Mouse (Mus musculus) heart, adult 2 months (tissue): ENCODE results near the gene Slc30a1.

Experiments
- CTCF ChIP-seq: fragments of 200-600 bp; IDR thresholded peaks from 2 replicates; pipeline ENCODE4 v1.8.1; 2022; ENCODE audit warnings: antibody characterized with exemption, mild to moderate bottlenecking, moderate library complexity
- EP300 ChIP-seq: fragments of 200-500 bp; IDR thresholded peaks from 2 replicates; pipeline ENCODE4 v1.6.1; 2011; ENCODE audit warnings: low read depth, low read length, control low read depth; ENCODE audit not compliant: insufficient read depth

DNA sequence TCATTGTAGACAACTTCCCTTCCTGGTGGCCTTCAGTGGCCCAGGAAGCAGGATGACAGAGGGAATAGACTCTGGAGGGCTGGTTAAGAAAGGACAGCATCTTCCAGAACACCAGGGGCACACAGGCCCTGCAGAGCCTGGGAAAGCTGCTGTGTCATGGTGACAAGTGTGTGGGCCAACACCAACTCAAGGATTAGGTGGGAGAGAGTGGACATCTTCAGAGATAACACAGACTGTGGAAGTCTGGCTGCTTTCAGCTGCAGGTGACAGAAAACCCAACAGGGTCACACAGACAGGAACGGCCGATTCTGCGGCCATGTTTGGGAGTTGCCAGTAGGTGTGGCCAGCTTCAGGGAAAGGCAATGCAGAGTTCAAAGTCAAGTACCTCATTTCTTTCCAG, 26.3 kb upstream of the Slc30a1 start:
- TF ChIP-seq EP300 (no peak), CTCF (no peak)
